Mouse (Mus musculus): ENCODE results near the gene Muc1.

DNA sequence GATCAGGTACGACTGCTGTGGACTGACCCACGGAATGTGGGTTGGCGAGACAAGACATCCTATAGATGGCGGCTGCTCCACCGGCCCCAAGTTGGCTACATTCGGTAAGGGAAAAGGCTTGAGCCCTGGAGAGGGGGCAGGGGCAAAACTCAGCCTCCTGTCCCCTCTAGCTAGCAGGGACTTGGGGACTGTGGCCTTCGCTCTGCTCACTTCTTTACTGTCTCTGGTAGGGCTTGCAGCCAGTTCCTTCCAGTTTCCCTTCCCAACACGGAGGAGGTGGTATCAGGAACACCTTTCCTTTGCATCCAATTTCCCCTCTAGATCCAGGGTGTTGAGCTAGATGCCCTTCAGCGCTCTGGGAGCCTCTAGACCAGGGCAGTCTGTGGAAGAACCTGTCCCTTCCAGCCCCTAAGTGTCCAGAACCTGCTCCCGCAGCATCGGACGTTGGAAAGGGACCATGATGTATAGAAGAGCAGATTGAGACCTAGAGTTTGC, 3.5 kb upstream of the Muc1 start:
- TF ChIP-seq POLR2A (IDR thresholded peaks at IDR 0.05; ENCODE audit: borderline replicate concordance, low read depth, low read length) (no peak), CTCF (IDR thresholded peaks at IDR 0.05; ENCODE audit: low read depth, low read length) (no peak)

All from bone marrow macrophage, adult 2 months (primary cell).